Mouse (Mus musculus) MEL (cell line): ENCODE measurements around the gene Psd. TPM values are rescaled to one million over a fixed set of nuclear protein-coding genes. Genes with fewer than 3 reads are reported as not detected.

ENCODE experiments used
- DNase-seq: peaks from one replicate; pipeline ENCODE4 v3.0.0; 2011; ENCODE audit warnings: low read depth, low spot score
- H3K27ac ChIP-seq: 2 replicates; pipeline ENCODE4 v1.5.1; 2012; ENCODE audit warnings: low read depth, mild to moderate bottlenecking, control low read depth, low read length, moderate library complexity; ENCODE audit not compliant: control insufficient read depth
- H3K27me3 ChIP-seq, 2 experiments: fragments of 150-350 bp in 1 of 2; sonication (generic) in 1 of 2; 2 replicates each; pipeline ENCODE4 v1.6.1; 2012; ENCODE audit warnings: low read length in 2 of 2, mild to moderate bottlenecking in 2 of 2, improper control_type of control experiment in 1 of 2, moderate library complexity in 1 of 2; ENCODE audit not compliant: insufficient read depth in 2 of 2, control insufficient read depth in 1 of 2
- H3K36me3 ChIP-seq, 2 experiments: 2 replicates each; pipeline ENCODE4 v1.6.1; 2012 to 2014; ENCODE audit warnings: low read length in 2 of 2, improper control_type of control experiment in 1 of 2, inconsistent platforms in 1 of 2, mild to moderate bottlenecking in 1 of 2; ENCODE audit not compliant: insufficient read depth in 2 of 2, control insufficient read depth in 1 of 2
- H3K4me1 ChIP-seq, 2 experiments: fragments of 150-350 bp in 1 of 2; sonication (generic) in 1 of 2; 2 replicates each; pipeline ENCODE4 v1.6.1; 2012; ENCODE audit warnings: low read length in 2 of 2, improper control_type of control experiment in 1 of 2, mild to moderate bottlenecking in 1 of 2; ENCODE audit not compliant: insufficient read depth in 2 of 2, control insufficient read depth in 1 of 2
- H3K4me3 ChIP-seq, 2 experiments: fragments of 150-350 bp in 1 of 2; sonication (generic) in 1 of 2; 2 replicates each; pipeline ENCODE4 v1.5.1; 2012; ENCODE audit warnings: low read depth in 2 of 2, low read length in 2 of 2, mild to moderate bottlenecking in 2 of 2, moderate library complexity in 2 of 2, control low read depth in 1 of 2, improper control_type of control experiment in 1 of 2; ENCODE audit not compliant: control insufficient read depth in 1 of 2, insufficient read depth in 1 of 2
- H3K79me2 ChIP-seq: 2 replicates; pipeline ENCODE4 v1.6.1; 2012; ENCODE audit warnings: mild to moderate bottlenecking, low read length, moderate library complexity; ENCODE audit not compliant: control insufficient read depth, poor library complexity, insufficient read depth
- H3K9ac ChIP-seq: 2 replicates; pipeline ENCODE4 v1.6.1; 2012; ENCODE audit warnings: low read depth, mild to moderate bottlenecking, control low read depth, low read length, moderate library complexity; ENCODE audit not compliant: control insufficient read depth, poor library complexity, severe bottlenecking
- H3K9me3 ChIP-seq: fragments of 150-350 bp; sonication (generic); replicated peaks from 2 replicates; pipeline ENCODE4 v1.6.1; 2012; ENCODE audit warnings: mild to moderate bottlenecking, low read length, improper control_type of control experiment, moderate library complexity; ENCODE audit not compliant: insufficient read depth
- CHD1 ChIP-seq: IDR thresholded peaks from 2 replicates; pipeline ENCODE4 v1.6.1; 2012; ENCODE audit warnings: low read depth, mild to moderate bottlenecking, inconsistent platforms, low read length, improper control_type of control experiment
- CHD2 ChIP-seq: IDR thresholded peaks from 2 replicates; pipeline ENCODE4 v1.6.1; 2011; ENCODE audit warnings: low read length, improper control_type of control experiment
- ELF1 ChIP-seq: IDR thresholded peaks from 2 replicates; pipeline ENCODE4 v1.6.1; 2014; ENCODE audit warnings: low read depth, mild to moderate bottlenecking, inconsistent platforms, low read length, improper control_type of control experiment, moderate library complexity
- EP300 ChIP-seq, 2 experiments: IDR thresholded peaks; 2 replicates each; pipeline ENCODE4 v1.6.1; 2011; ENCODE audit warnings: improper control_type of control experiment in 2 of 2, low read length in 2 of 2, low read depth in 1 of 2, mild to moderate bottlenecking in 1 of 2
- ETS1 ChIP-seq: IDR thresholded peaks from 2 replicates; pipeline ENCODE4 v1.6.1; 2012; ENCODE audit warnings: low read depth, mild to moderate bottlenecking, inconsistent platforms, low read length, improper control_type of control experiment, moderate library complexity
- GATA1 ChIP-seq: IDR thresholded peaks from 2 replicates; pipeline ENCODE4 v1.6.1; 2011; ENCODE audit warnings: low read depth, low read length, improper control_type of control experiment
- MAFK ChIP-seq: IDR thresholded peaks from 2 replicates; pipeline ENCODE4 v1.6.1; 2011; ENCODE audit warnings: low read depth, mild to moderate bottlenecking, low read length, improper control_type of control experiment, borderline replicate concordance
- MAX ChIP-seq: IDR thresholded peaks from 2 replicates; pipeline ENCODE4 v1.6.1; 2011; ENCODE audit warnings: low read length, improper control_type of control experiment
- MEF2A ChIP-seq: IDR thresholded peaks from 2 replicates; pipeline ENCODE4 v1.6.1; 2014; ENCODE audit warnings: low read depth, mild to moderate bottlenecking, inconsistent platforms, low read length, improper control_type of control experiment; ENCODE audit not compliant: poor library complexity, insufficient replicate concordance, severe bottlenecking; ENCODE audit errors: extremely low read depth
- MXI1 ChIP-seq: IDR thresholded peaks from 2 replicates; pipeline ENCODE4 v1.6.1; 2011; ENCODE audit warnings: mild to moderate bottlenecking, low read depth, low read length, improper control_type of control experiment
- MYC ChIP-seq: IDR thresholded peaks from 2 replicates; pipeline ENCODE4 v1.6.1; 2011; ENCODE audit warnings: low read depth, mild to moderate bottlenecking, low read length, improper control_type of control experiment, moderate library complexity
- POLR2AphosphoS2 ChIP-seq: IDR thresholded peaks from 2 replicates; pipeline ENCODE4 v1.6.1; 2011; ENCODE audit warnings: low read length, improper control_type of control experiment
- POLR2AphosphoS5 ChIP-seq: IDR thresholded peaks from 2 replicates; pipeline ENCODE4 v1.6.1; 2012; ENCODE audit warnings: low read depth, borderline replicate concordance, mild to moderate bottlenecking, inconsistent platforms, low read length, moderate library complexity, mixed read lengths
- RCOR1 ChIP-seq: IDR thresholded peaks from 2 replicates; pipeline ENCODE4 v1.6.1; 2012; ENCODE audit warnings: low read depth, mild to moderate bottlenecking, inconsistent platforms, low read length, improper control_type of control experiment
- TAL1 ChIP-seq: IDR thresholded peaks from 2 replicates; pipeline ENCODE4 v1.6.1; 2012; ENCODE audit warnings: mild to moderate bottlenecking, inconsistent platforms, low read length, moderate library complexity, mixed read lengths
- TBP ChIP-seq: IDR thresholded peaks from 2 replicates; pipeline ENCODE4 v1.8.0; 2011; ENCODE audit warnings: low read depth, low read length, improper control_type of control experiment
- UBTF ChIP-seq: IDR thresholded peaks from 2 replicates; pipeline ENCODE4 v1.6.1; 2012; ENCODE audit warnings: low read depth, mild to moderate bottlenecking, inconsistent platforms, low read length, improper control_type of control experiment, moderate library complexity, borderline replicate concordance; ENCODE audit not compliant: insufficient read depth
- USF1 ChIP-seq: IDR thresholded peaks from 2 replicates; pipeline ENCODE4 v1.6.1; 2014; ENCODE audit warnings: low read depth, mild to moderate bottlenecking, inconsistent platforms, low read length, improper control_type of control experiment, moderate library complexity
- USF2 ChIP-seq, 2 experiments: IDR thresholded peaks; 2 replicates each; pipeline ENCODE4 v1.6.1; 2011 to 2012; ENCODE audit warnings: improper control_type of control experiment in 2 of 2, low read length in 2 of 2, borderline replicate concordance in 1 of 2, inconsistent platforms in 1 of 2, low read depth in 1 of 2, mild to moderate bottlenecking in 1 of 2; ENCODE audit not compliant: insufficient read depth in 1 of 2
- ZC3H11A ChIP-seq: IDR thresholded peaks from 2 replicates; pipeline ENCODE4 v1.6.1; 2012; ENCODE audit warnings: low read depth, mild to moderate bottlenecking, inconsistent platforms, low read length, improper control_type of control experiment
- ZMIZ1 ChIP-seq: IDR thresholded peaks from 2 replicates; pipeline ENCODE4 v1.6.1; 2012; ENCODE audit warnings: low read depth, mild to moderate bottlenecking, inconsistent platforms, low read length, improper control_type of control experiment, moderate library complexity
- ZNF384 ChIP-seq: IDR thresholded peaks from 2 replicates; pipeline ENCODE4 v1.6.1; 2012; ENCODE audit warnings: low read depth, mild to moderate bottlenecking, inconsistent platforms, low read length, improper control_type of control experiment
- polyA plus RNA-seq, 2 experiments: library from polyadenylated mRNA; stranded (reverse) in 1 of 2; unstranded in 1 of 2; fragments of >175 nt in 1 of 2; fragments of >200 nt in 1 of 2; gene quantifications; 2 replicates each; pipeline versions ENCODE4 v1.2.1 to v1.2.4; 2012; ENCODE audit warnings: low replicate concordance in 2 of 2, low read depth in 1 of 2; ENCODE audit not compliant: insufficient read length in 2 of 2, insufficient read depth in 1 of 2, missing spikeins in 1 of 2
- total RNA-seq: library from RNA; depleted of rRNA; stranded (reverse); fragments of 300-350 nt; gene quantifications from 2 replicates; pipeline ENCODE4 v1.2.3, GENCODE M21; 2012

The Psd gene
- total and polyA plus RNA-seq, 3 experiments: 4.5 to 17.2 TPM; not detected in 1

DNA sequence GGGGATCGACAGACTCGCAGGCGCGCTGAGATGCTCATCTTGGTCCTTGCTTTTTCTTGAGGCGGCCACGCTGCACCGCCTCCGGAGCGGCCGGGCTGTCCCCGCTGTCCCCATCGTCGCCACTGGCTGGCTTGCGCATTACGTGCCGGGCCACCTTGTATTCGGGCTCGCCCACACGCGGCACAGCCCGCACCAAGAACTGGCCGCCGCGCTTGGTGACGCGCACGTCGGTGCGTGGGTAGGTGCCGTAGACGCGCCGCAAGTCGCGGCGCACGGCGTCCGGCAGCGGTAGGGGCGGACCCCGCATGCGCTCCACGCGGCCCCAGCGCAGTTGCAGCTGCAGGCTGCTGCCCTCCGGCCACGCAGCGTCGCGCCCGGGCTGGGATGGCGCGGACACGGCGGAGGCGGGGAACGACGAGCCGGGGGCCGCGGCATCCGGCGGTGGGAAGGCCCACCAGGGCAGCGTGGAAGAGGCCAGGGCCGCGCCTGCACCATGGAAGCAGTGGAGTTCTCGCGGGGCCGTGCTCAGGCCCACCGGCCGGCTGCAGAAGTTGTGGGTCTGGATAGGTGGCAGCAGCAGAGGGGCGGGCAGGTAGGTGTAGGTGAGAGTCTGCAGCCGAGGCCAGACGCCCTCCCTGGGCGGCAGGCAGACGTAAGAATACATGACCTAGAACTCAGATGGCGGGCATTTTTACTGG lies 22.0 kb upstream of the Psd start (continued):
- TF ChIP-seq MXI1 (peak; percentile 81), USF1 (no peak), POLR2AphosphoS5 (no peak)

- DNase-seq: peak; percentile 88
- TF ChIP-seq ZMIZ1: peak; percentile 52; the same call in 1 of the 2 replicates
- no peak for TF ChIP-seq USF2 (IDR thresholded peaks at IDR 0.05; ENCODE audit: borderline replicate concordance in 1 of 2, insufficient read depth in 1 of 2, low read depth in 1 of 2, low read length in 2 of 2)
- peak; percentile 19; the same call in 1 of the 2 replicates for TF ChIP-seq TBP
- TF ChIP-seq ZC3H11A: no peak
- no peak for TF ChIP-seq TAL1
- peak; percentile 68 for TF ChIP-seq ETS1
- TF ChIP-seq ELF1: peak; percentile 52; the same call in 1 of the 2 replicates
- peak; percentile 91 for TF ChIP-seq ZNF384
- peak; percentile 51; the same call in 1 of the 2 replicates for TF ChIP-seq POLR2AphosphoS2
- TF ChIP-seq UBTF: 0 out of 2 replicates have a peak, but pooled peaks have one; percentile 28
- TF ChIP-seq GATA1: peak; percentile 76
- peak; percentile 48 for TF ChIP-seq RCOR1
- TF ChIP-seq MEF2A: no peak
- peak; percentile 25 to 64; a peak in 3 of 4 replicates for TF ChIP-seq EP300 (IDR thresholded peaks at IDR 0.05; ENCODE audit: low read depth in 1 of 2, low read length in 2 of 2)
- 0 out of 2 replicates have a peak, but pooled peaks have one; percentile 16 for TF ChIP-seq MAX
- peak; percentile 68 for TF ChIP-seq MYC
- TF ChIP-seq CHD2: no peak
- no peak for TF ChIP-seq MAFK
- peak; percentile 72; the same call in 1 of the 2 replicates for TF ChIP-seq CHD1
- Histone ChIP-seq H3K9ac (peak overlapping the region; percentile 84), H3K79me2 (peaks cover 8% of the 10 kb centered on the region), H3K4me3 (peak overlapping the region; percentile 66 to 84), H3K4me1 (peaks cover 22 to 41% of the 10 kb centered on the region in 2 experiments), H3K27me3 (no peaks in the 10 kb centered on the region), H3K27ac (peak overlapping the region; percentile 78), H3K9me3 (no peaks in the 10 kb centered on the region), H3K36me3 (peaks cover 0 to 46% of the 10 kb centered on the region in 2 experiments; a peak in 2 of 4 replicates)
Measured at GRCm38 (mm10) chr19:46347936-46348668, 21.1 kb upstream of the Psd start.
